Mouse (Mus musculus) cerebellum, postnatal 25 days (tissue): ENCODE data around the gene Atpif1.
"Not testable (repeated sequence)": the region's sequence is repeated elsewhere in the genome, so short reads cannot be mapped to it uniquely, and the experiment has no call there.

Source experiments
- DNase-seq, 2 experiments: peaks; one replicate each; pipeline ENCODE4 v3.0.0; 2021; ENCODE audit warnings: mixed read lengths in 2 of 2

Gene Atpif1

GRCm38 (mm10) chr4:132532981-132533916 is at the start of gene Atpif1:
Gene Atpif1 (minus strand): TSS chr4:132533659.
- DNase-seq = peak; percentile 90 to 96

DNA sequence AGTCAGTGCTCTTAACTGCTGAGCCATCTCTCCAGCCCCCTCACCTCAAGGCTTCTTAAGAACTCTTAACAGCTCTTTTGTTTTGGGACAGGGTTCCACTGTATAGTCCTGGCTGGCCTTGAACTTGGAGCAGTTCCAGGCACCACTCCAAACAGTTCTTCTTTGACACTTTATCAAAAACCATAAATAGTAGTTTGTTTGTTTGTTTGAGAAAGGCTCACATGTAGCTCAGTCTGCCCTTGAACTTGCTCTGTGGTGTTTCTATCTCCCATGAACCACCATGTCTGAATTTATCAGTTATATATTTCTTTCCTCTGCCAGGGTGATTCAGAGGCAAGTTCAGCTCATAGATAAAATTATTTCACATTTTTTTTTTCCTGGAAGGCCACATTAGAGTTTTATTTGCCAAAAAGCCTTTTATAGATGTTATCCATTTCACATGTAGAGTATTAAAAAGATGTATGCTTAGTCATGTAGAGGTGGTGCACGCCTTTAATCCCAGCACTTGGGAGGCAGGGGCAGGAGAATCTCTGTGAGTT is 41.4 kb upstream of the Atpif1 start:
- DNase-seq = no peak

DNA sequence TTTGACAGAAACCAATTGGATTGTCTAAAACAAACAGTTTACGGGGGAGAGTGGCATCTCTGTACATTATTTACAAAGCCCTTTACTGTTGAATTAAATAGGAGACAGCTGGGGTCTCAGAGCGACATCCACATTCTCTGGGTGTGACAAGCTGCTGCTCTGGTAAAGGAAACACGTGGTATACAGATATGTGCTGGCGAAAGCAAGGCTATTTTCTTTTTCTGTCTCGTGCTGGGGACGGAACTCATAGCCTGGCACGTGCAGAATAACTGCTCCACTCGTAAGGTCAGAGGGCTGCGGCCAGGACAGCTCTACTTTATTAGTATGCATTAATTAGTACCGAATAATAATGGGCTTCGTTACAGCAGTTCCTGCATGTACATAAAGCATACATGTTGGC is 39.9 kb upstream of the Atpif1 start:
- DNase-seq = no peak

- no peak for DNase-seq
Measured at GRCm38 (mm10) chr4:132571190-132571589, 37.7 kb upstream of the Atpif1 start.

DNA sequence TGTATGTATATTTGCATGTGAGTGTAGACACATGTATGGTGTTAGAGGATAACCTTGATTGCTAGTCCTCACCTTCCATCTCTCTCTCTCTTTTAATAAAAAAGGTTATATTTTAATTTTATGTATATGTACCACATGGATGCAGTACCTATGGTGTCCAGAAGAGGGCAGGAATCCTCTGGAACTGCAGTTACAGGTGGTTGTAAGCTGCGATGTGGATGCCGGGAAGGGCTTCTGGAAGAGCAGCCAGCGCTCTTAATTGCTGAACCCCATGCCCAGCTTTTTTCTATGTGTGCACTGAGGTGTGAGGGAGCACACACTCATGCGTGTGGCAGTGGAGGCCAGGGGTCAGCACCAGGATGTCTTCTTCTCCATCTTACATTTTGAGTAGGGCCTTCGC is 35.7 kb upstream of the Atpif1 start:
- no peak for DNase-seq

- peak; percentile 17 to 28 for DNase-seq
Measured at GRCm38 (mm10) chr4:132567361-132567779, 33.9 kb upstream of the Atpif1 start.

- DNase-seq = peak in 1 of 2 experiments; percentile 49
Measured at GRCm38 (mm10) chr4:132565089-132565747, 31.8 kb upstream of the Atpif1 start.

- no peak for DNase-seq
Measured at GRCm38 (mm10) chr4:132563965-132564364, 30.5 kb upstream of the Atpif1 start, which contains the start of gene Ptafr. Gene Ptafr (plus strand): TSS chr4:132564067.

DNA sequence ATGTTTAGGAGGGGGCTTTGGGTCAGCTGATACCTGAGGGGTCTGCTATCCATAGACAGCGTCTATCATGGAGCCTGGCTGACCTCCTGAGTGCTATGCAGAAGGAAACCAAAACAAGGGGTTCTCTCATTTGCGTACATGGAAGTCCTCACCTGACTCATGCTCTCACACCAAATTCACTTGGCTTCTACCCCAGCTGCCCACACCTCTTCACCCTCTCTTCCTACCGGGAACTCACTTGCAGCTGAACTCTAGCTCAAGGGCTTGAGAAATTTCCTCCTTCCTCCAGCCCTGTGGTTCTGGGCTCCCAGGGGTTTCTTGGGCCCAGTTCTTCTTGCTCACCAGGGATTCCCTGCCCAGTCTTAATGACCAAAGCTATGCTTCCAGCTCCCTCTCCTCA is 29.8 kb upstream of the Atpif1 start:
- DNase-seq = no peak

- not testable (repeated sequence) for DNase-seq
Measured at GRCm38 (mm10) chr4:132555550-132555949, 22.1 kb upstream of the Atpif1 start.

DNA sequence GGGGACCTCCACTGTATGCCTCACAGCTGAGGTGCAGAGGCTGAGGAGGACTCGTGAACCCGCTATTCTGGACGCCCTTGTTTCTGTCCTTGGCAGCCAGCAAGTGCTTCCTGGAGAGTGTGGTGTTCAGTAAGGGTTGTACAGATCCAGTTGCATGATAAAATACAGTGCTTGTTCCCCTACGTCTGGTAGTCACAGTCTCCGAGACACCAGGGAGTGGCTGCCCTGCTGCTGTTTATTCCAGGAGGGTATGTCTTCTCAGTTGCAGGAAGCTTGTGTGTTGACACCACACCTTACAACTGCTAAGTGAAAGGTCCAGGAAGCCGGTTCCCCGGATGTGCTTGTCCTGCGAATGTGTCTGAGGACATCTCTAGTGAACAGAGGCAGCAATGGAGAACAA is 21.2 kb upstream of the Atpif1 start:
- DNase-seq = no peak

- no peak for DNase-seq
Measured at GRCm38 (mm10) chr4:132554221-132554620, 20.8 kb upstream of the Atpif1 start.

- peak; percentile 60 to 80 for DNase-seq
Measured at GRCm38 (mm10) chr4:132545851-132546250, 12.4 kb upstream of the Atpif1 start.

- DNase-seq = no peak
Measured at GRCm38 (mm10) chr4:132542724-132543123, 9.3 kb upstream of the Atpif1 start.

GRCm38 (mm10) chr4:132541413-132541812 is 8.0 kb upstream of the Atpif1 start:
- no peak for DNase-seq

DNA sequence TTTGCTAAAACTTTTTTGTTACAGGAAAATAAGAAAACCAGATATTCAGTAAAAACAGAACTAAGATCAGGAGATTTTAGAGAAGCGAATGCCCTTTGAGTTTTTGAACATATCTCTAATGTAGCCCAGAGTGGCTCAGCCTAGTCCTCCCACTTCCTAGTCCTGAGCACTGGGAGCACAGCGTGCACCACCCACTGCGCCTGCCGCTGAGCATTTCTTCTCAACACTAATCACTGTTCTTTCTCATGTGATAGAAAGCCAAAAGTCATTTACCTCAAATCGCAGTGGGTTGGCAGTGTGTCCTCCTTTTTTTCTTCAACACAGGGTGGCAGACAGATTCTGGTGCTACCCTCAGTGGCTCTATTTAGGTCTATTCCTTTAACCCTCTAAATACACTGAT is 6.0 kb upstream of the Atpif1 start:
- DNase-seq = no peak

GRCm38 (mm10) chr4:132535406-132536121 is 2.1 kb upstream of the Atpif1 start, which contains the start of gene Dnajc8:
Gene Dnajc8 (plus strand): TSS chr4:132535550.
- DNase-seq = peak; percentile 96 to 98

DNA sequence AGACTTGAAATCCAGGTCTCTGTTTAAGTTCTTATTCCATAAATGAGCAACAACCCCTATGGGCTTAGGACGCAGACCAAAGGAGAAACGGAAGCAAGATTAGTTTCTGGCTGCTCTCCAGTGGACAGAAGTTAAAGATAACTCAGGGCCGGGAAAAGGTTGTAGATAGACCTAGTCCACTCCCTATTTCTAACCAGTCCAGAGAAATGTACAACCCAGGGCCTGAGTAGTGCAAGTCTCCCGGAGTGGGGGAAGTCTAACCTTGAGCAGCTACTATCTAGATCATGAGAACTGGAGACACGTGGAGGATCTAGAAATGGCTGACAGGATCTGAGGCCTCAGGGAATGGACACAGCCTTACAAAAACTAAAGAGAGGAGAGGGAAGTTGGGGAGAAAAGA is 963 bp downstream of the Atpif1 start:
- no peak for DNase-seq

DNA sequence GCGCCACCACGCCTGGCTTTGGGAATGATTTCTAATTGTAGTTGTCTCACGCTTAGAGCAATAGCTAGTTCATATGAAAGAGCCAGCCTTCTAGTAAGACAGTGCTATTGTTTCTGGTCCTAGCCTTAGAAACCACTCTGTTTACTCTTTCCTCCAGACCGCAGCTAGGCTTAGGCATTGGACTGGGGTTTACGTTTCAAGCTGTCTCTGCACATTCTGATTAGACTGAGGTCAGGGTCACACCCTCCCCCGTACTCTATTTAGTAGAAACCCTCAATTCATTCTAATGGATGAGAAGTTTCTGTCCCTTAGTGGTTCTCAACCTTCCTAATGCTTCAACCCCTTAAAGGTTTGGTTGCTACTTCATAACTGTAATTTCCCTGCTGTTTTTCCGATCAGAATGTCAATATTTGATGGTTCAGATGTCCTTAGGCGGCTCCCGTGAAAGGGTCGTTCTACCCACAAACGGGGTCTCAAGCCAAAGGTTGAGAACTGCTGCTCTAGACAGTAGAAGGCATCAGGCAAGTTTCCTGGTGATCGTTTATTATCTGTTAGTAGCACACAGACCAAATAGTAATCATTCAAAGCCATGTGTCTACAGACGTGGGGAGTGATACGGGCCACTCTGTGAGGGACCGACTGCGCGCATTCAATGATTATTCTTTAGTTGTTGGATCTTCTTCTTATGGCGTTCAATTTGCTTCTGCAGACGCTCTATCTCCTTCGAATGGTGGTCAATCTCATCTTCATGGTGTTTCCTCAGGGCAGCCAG is 3.2 kb downstream of the Atpif1 start:
- DNase-seq = no peak

- no peak for DNase-seq
Measured at GRCm38 (mm10) chr4:132529344-132529743, 4.1 kb downstream of the Atpif1 start.

- no peak for DNase-seq
Measured at GRCm38 (mm10) chr4:132527917-132528522, 5.4 kb downstream of the Atpif1 start.

GRCm38 (mm10) chr4:132526678-132527077 is 6.8 kb downstream of the Atpif1 start:
- DNase-seq = no peak
